Mouse (Mus musculus) embryonic fibroblast, embryonic 13.5 days (primary cell): ENCODE results near the gene Tomm22.

Experiments used
- CTCF ChIP-seq: IDR thresholded peaks from 2 replicates; pipeline ENCODE4 v1.5.1; 2011; ENCODE audit warnings: mild to moderate bottlenecking, control low read depth, low read length, moderate library complexity, borderline replicate concordance; ENCODE audit not compliant: insufficient read depth
- POLR2A ChIP-seq: IDR thresholded peaks from 2 replicates; pipeline ENCODE4 v1.6.1; 2011; ENCODE audit warnings: low read depth, mild to moderate bottlenecking, control low read depth, low read length, moderate library complexity

GRCm38 (mm10) chr15:79716710-79717109 lies 46.0 kb downstream of the Tomm22 start:
- TF ChIP-seq POLR2A, result no peak
- no peak for TF ChIP-seq CTCF
